Comparison of ENCODE assay signal across 11 mouse cellular contexts in genomic region chr14:93067411-93068336, GRCm38 (mm10).
DNase-seq lines count a peak whose midpoint lies in the region; ATAC-seq and TF ChIP-seq lines count a peak whose summit lies in the region.
"Had no signal": no experiment of that assay in that cellular context is flagged by ENCODE, and none has a peak within 500 bp of the region (broad histone marks: within the 10 kb centered on the region; RNA-seq: fewer than 3 reads in every experiment).

No protein-coding gene starts in this region.

- no peaks in the 10 kb centered on the region for H3K36me3 ChIP-seq in neural tube, embryonic 11.5 days (ENCODE audit: control insufficient read depth, insufficient read depth, low read length)
- no peaks in the 10 kb centered on the region for H3K36me3 ChIP-seq in limb, embryonic 14.5 days (ENCODE audit: control insufficient read depth, insufficient read depth, low read length)
- H3K36me3 ChIP-seq: heart, embryonic 10.5 days had no signal

- H3K27me3 ChIP-seq in neural tube, embryonic 11.5 days (ENCODE audit: control insufficient read depth, insufficient read depth, low read length) = no peaks in the 10 kb centered on the region
- no peaks in the 10 kb centered on the region for H3K27me3 ChIP-seq in limb, embryonic 14.5 days (ENCODE audit: control insufficient read depth, insufficient read depth, low read length)

- TF ChIP-seq CTCF in embryonic fibroblast, embryonic 13.5 days (IDR thresholded peaks at IDR 0.05; ENCODE audit: borderline replicate concordance, insufficient read depth, low read length) = no peak

- peak; percentile 52 for ATAC-seq in neural tube, embryonic 11.5 days (ENCODE audit: insufficient read depth, low FRiP score, low TSS enrichment)
- peak; percentile 15; the same call in 1 of the 2 replicates for ATAC-seq in limb, embryonic 14.5 days (ENCODE audit: low FRiP score, low read depth)

- H3K4me2 ChIP-seq in neural tube, embryonic 11.5 days (ENCODE audit: low read depth) = no peak overlapping the region
- no peak overlapping the region for H3K4me2 ChIP-seq in limb, embryonic 14.5 days (replicated peaks; ENCODE audit: low read depth, low read length, severe bottlenecking)
- H3K4me2 ChIP-seq: liver, embryonic 11.5 days had no signal

- intact Hi-C loops in heart, postnatal 36 days (cut with DNase I) = no loop called here

- TF ChIP-seq POLR2A in embryonic fibroblast, embryonic 13.5 days (IDR thresholded peaks at IDR 0.05; ENCODE audit: low read depth, low read length) = no peak
- TF ChIP-seq POLR2A in limb, embryonic 14.5 days (IDR thresholded peaks at IDR 0.05; ENCODE audit: borderline replicate concordance, extremely low read depth, insufficient read depth, insufficient read length) = no peak

- H3K4me1 ChIP-seq in neural tube, embryonic 11.5 days (ENCODE audit: control insufficient read depth, insufficient read depth, low read length) = peaks cover 13% of the 10 kb centered on the region
- H3K4me1 ChIP-seq in embryonic fibroblast, embryonic 13.5 days (ENCODE audit: control insufficient read depth, insufficient read depth, low read length) = peaks cover 11% of the 10 kb centered on the region
- H3K4me1 ChIP-seq in limb, embryonic 14.5 days (ENCODE audit: control insufficient read depth, insufficient read depth, low read length) = no peaks in the 10 kb centered on the region
- H3K4me1 ChIP-seq: heart, embryonic 10.5 days had no signal

- no peaks in the 10 kb centered on the region for H3K9me3 ChIP-seq in neural tube, embryonic 11.5 days (ENCODE audit: control insufficient read depth, low read length)
- no peaks in the 10 kb centered on the region for H3K9me3 ChIP-seq in limb, embryonic 14.5 days (ENCODE audit: control insufficient read depth, low read length)
- H3K9me3 ChIP-seq: heart, embryonic 10.5 days had no signal

- no peak overlapping the region for H3K9ac ChIP-seq in neural tube, embryonic 11.5 days (ENCODE audit: low read length)
- no peak overlapping the region for H3K9ac ChIP-seq in limb, embryonic 14.5 days (ENCODE audit: low read depth, low read length, severe bottlenecking)

- H3K4me3 ChIP-seq in neural tube, embryonic 11.5 days (ENCODE audit: low read depth, low read length) = no peak overlapping the region
- no peak overlapping the region for H3K4me3 ChIP-seq in embryonic fibroblast, embryonic 13.5 days (ENCODE audit: insufficient read depth, low read length)
- H3K4me3 ChIP-seq in limb, embryonic 14.5 days (replicated peaks; ENCODE audit: low read length) = no peak overlapping the region
- H3K4me3 ChIP-seq: heart, embryonic 10.5 days had no signal

- WGBS in neural tube, embryonic 11.5 days = 53% methylated on average over 5 of the region's 5 CpGs
- WGBS in limb, embryonic 14.5 days = 61% methylated on average over 5 of the region's 5 CpGs

- peak overlapping the region; percentile 65; the same call in 1 of the 2 replicates for H3K27ac ChIP-seq in neural tube, embryonic 11.5 days (ENCODE audit: low read depth, low read length)
- H3K27ac ChIP-seq in embryonic fibroblast, embryonic 13.5 days (ENCODE audit: insufficient read depth, low read length) = peak overlapping the region; percentile 6; the same call in 1 of the 2 replicates
- H3K27ac ChIP-seq in limb, embryonic 14.5 days (replicated peaks; ENCODE audit: low read depth, low read length) = no peak overlapping the region
- H3K27ac ChIP-seq: heart, embryonic 10.5 days had no signal

- no peak for DNase-seq in neural tube, embryonic 11.5 days (ENCODE audit: low spot score)
- no peak for DNase-seq in neural tube, embryonic 10.5 days (ENCODE audit: extremely low spot score, low spot score)
- DNase-seq in limb, embryonic 14.5 days (ENCODE audit: low spot score) = no peak
- no peak for DNase-seq in adrenal gland, postnatal 14 days
- no peak for DNase-seq in heart, postnatal 36 days
- DNase-seq in gastrocnemius, postnatal 10 days = no peak
- DNase-seq: kidney, postnatal 14 days; spleen, adult 18-20 months had no signal
